Comparison of ENCODE assay signal across 23 mouse cellular contexts in the genomic region with DNA sequence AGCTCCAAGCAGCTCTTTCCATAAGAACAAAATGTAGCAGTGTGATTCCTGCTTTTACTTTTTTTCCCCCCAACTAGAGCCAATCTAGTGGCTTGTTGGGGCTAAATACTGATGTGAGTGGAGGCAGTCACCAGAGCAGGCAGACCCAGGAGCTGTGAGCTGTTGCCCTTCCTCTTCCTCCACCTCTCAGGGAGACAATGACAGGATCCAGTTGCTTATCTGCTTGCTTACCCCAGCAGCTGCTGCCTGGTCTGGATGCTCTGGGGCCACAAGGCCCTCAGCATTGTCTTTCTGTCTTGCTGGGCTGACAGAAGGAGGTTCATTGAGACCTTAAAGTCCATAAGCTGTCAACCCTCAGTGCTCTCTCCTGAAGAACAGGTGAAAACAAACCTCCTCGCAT.
"Had no signal": no experiment of that assay in that cellular context is flagged by ENCODE, and none has a peak within 500 bp of the region (broad histone marks: within the 10 kb centered on the region; RNA-seq: fewer than 3 reads in every experiment).

No protein-coding gene starts in this region.

- DNase-seq: gastrocnemius, postnatal 14 days; gastrocnemius, postnatal 36 days; heart, adult 2 months; heart, postnatal 10 days; kidney, adult 11 months; kidney, adult 2 months; kidney, adult 9 months; kidney, postnatal 14 days; kidney, postnatal 36 days; layer of hippocampus, adult 9-11 months; layer of hippocampus, postnatal 36 days; left cerebral cortex, postnatal 4 days had no signal

- H3K4me3 ChIP-seq: heart, adult 2 months; heart, embryonic 13.5 days; hindbrain, embryonic 13.5 days; hindbrain, embryonic 15.5 days; kidney, embryonic 15.5 days; limb, embryonic 13.5 days; limb, embryonic 15.5 days; liver, embryonic 12.5 days had no signal

- ATAC-seq: hindbrain, postnatal 0 days; intestine, embryonic 16.5 days; liver, embryonic 12.5 days had no signal

- H3K9ac ChIP-seq: heart, embryonic 13.5 days; hindbrain, embryonic 13.5 days; hindbrain, embryonic 15.5 days; kidney, embryonic 15.5 days; limb, embryonic 13.5 days; limb, embryonic 15.5 days; liver, embryonic 12.5 days; liver, embryonic 14.5 days had no signal

- H3K9me3 ChIP-seq: heart, embryonic 13.5 days; hindbrain, embryonic 13.5 days; hindbrain, embryonic 15.5 days; kidney, embryonic 15.5 days; limb, embryonic 13.5 days; limb, embryonic 15.5 days; liver, embryonic 12.5 days had no signal

- H3K27me3 ChIP-seq: heart, embryonic 13.5 days; hindbrain, embryonic 13.5 days; hindbrain, embryonic 15.5 days; kidney, embryonic 15.5 days; limb, embryonic 13.5 days; limb, embryonic 15.5 days; liver, embryonic 12.5 days had no signal

- H3K4me1 ChIP-seq: heart, embryonic 13.5 days; hindbrain, embryonic 13.5 days; hindbrain, embryonic 15.5 days; kidney, embryonic 15.5 days; limb, embryonic 13.5 days; limb, embryonic 15.5 days; liver, embryonic 12.5 days had no signal

- H3K36me3 ChIP-seq: heart, embryonic 13.5 days; hindbrain, embryonic 13.5 days; hindbrain, embryonic 15.5 days; kidney, embryonic 15.5 days; limb, embryonic 13.5 days; limb, embryonic 15.5 days; liver, embryonic 12.5 days had no signal

- H3K4me2 ChIP-seq: heart, embryonic 13.5 days; hindbrain, embryonic 13.5 days; hindbrain, embryonic 15.5 days; kidney, embryonic 15.5 days; limb, embryonic 13.5 days; limb, embryonic 15.5 days; liver, embryonic 12.5 days had no signal

- H3K27ac ChIP-seq: heart, adult 2 months; heart, embryonic 13.5 days; hindbrain, embryonic 13.5 days; hindbrain, embryonic 15.5 days; hindbrain, postnatal 0 days; kidney, embryonic 15.5 days; kidney, postnatal 0 days; limb, embryonic 13.5 days; limb, embryonic 15.5 days; liver, embryonic 12.5 days; liver, embryonic 14.5 days had no signal
